Mouse (Mus musculus) testis, adult 2 months (tissue): ENCODE measurements around the gene Mboat7. TPM values are rescaled to one million over a fixed set of nuclear protein-coding genes. Genes with fewer than 3 reads are reported as not detected.

ENCODE experiments used
- H3K27ac ChIP-seq: fragments of 200-500 bp; 2 replicates; pipeline ENCODE4 v1.5.1; 2012; ENCODE audit warnings: low read depth, low read length; ENCODE audit not compliant: control insufficient read depth, insufficient read depth
- H3K27me3 ChIP-seq: fragments of 200-500 bp; 2 replicates; pipeline ENCODE4 v1.6.1; 2012; ENCODE audit warnings: mild to moderate bottlenecking, low read length, moderate library complexity; ENCODE audit not compliant: control insufficient read depth, insufficient read depth
- H3K36me3 ChIP-seq: fragments of 200-500 bp; 2 replicates; pipeline ENCODE4 v1.6.1; 2012; ENCODE audit warnings: mild to moderate bottlenecking, low read length; ENCODE audit not compliant: control insufficient read depth, insufficient read depth
- H3K4me1 ChIP-seq: fragments of 200-500 bp; 2 replicates; pipeline ENCODE4 v1.6.1; 2012; ENCODE audit warnings: low read length; ENCODE audit not compliant: control insufficient read depth, insufficient read depth
- H3K4me3 ChIP-seq: fragments of 200-500 bp; 2 replicates; pipeline ENCODE4 v1.5.1; 2012; ENCODE audit warnings: low read depth, mild to moderate bottlenecking, low read length, moderate library complexity, mixed read lengths; ENCODE audit not compliant: control insufficient read depth
- CTCF ChIP-seq: fragments of 200-500 bp; IDR thresholded peaks from 2 replicates; pipeline ENCODE4 v1.5.1; 2012; ENCODE audit warnings: low read depth, mild to moderate bottlenecking, inconsistent platforms, low read length, moderate library complexity; ENCODE audit not compliant: control insufficient read depth, insufficient read depth, insufficient replicate concordance
- POLR2A ChIP-seq: fragments of 200-500 bp; IDR thresholded peaks from 2 replicates; pipeline ENCODE4 v1.6.1; 2012; ENCODE audit warnings: low read depth, mild to moderate bottlenecking, inconsistent platforms, low read length, moderate library complexity; ENCODE audit not compliant: control insufficient read depth
- polyA plus RNA-seq: library from polyadenylated mRNA; depleted of rRNA; stranded (reverse); fragments of >200 nt; gene quantifications from 2 replicates; pipeline ENCODE4 v1.2.3, GENCODE M21; 2012

Gene Mboat7
- polyA plus RNA-seq, 1 experiment, result 14.9 TPM

DNA sequence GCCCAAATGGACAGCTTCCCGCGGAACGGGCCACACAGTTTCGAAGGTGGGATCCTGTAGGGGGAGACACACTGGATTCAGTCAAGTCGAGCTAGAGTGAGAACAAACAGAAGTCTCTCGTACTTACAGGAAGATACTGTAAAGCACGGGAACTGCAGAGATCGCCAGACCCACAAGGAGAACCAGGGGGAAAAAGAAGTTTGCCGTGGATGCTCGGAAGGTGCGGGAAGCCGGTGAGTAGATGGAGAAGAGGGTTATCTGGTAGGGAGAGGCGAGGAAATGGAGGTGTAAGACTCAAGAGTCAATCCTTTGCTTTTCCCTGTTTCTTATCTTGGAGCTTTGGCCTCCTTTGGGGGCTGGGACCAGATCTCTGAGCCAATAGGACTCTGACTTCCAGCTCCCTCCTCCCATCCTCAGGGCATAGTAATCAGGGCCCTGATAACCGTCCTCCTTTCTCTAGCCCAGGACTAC is 26.4 kb downstream of the Mboat7 start:
- Histone ChIP-seq H3K36me3 (no peaks in the 10 kb centered on the region), H3K27me3 (no peaks in the 10 kb centered on the region), H3K4me3 (peak overlapping the region; percentile 6), H3K27ac (no peak overlapping the region), H3K4me1 (peaks cover 21% of the 10 kb centered on the region)
- no peak for TF ChIP-seq POLR2A
- no peak for TF ChIP-seq CTCF

DNA sequence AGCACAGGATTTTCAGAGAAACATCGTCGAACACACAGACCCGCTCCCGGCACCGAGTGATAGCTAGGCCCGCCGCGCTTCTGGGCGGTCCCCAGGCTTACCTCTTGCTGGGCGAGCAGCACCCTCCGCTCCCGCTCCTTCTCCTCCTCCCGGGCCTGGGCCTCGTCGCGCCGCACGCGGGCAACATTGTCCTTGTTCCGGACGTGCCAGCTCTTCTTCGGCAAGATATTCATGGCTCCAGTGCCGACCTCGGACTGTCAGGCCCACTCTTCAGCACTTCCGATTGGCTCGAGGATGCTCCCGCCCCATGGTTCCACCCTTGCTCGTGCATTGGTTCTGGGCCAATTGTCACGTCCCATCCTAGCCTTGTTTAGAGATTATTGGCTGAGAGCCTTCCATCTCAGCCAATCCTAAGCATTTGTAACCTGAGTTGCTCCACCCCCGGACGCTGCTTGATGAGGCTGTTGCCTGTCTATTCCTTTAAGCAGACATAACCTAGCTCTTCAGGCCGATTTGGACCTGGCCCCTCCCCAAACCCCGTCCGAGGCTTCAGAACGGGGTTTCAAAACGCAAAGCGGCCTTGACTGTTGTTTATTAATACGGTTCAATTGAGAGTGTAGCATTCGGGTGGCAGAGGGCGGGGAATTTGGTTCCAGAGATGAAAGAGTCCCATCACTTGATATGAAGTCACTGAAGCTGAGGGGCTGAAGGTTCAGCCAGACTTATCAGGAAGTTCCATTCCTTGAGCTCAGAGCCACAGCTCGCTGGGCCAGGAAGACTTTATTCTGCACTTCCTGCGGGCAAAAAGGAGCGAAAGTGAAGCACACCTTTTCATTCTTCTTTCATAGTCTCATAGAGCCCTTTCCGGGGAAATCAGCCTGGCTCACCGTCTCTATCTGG is 27.9 kb downstream of the Mboat7 start, which contains the start of gene Leng1:
Leng1 (minus strand) TSS at position 626 of the 900 bp plus-strand sequence.
- peak within 1 kb of the TSS; percentile 94 for H3K4me3 ChIP-seq
- TF ChIP-seq CTCF (no peak), POLR2A (peak; percentile 82)
- H3K36me3 ChIP-seq, result no peaks in the 10 kb centered on the region; the same call in 1 of the 2 replicates
- H3K27me3 ChIP-seq, result no peaks in the 10 kb centered on the region
- peak within 1 kb of the TSS; percentile 81 for H3K27ac ChIP-seq
- H3K4me1 ChIP-seq, result peaks cover 13% of the 10 kb centered on the region

DNA sequence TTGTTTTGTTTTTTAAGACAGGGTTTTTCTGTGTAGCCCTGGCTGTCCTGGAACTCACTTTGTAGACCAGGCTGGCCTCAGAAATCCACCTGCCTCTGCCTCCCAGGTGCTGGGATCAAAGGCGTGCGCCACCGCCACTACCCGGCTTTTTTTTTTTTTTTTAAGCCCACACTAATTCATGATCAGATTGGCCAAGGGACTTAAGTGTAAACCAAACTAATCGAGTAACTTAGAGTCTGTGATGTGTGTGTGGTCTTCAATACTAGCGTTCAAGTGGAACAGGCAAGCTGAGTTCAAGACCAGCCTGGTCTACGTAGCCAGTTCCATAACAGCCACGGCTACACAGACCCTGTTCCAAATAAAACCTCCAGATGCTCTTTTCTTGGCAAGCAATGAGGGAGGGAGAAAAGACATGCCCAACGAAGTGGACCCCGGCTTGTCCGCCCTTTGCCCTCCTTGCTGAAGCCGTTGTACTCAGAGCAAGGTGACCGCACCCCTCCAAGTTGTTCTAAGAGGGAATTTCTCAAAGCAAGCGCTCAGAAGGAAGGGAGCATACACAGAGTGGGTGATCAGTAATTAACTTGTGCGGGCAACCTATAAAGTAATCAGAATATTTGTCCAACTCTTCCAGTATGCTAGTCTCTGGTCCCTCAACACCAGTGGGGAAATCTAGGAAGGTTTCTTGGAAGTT is 28.7 kb downstream of the Mboat7 start:
- peaks cover 13% of the 10 kb centered on the region for H3K4me1 ChIP-seq
- no peak for TF ChIP-seq CTCF
- no peak for TF ChIP-seq POLR2A
- H3K27me3 ChIP-seq, result no peaks in the 10 kb centered on the region
- H3K27ac ChIP-seq, result peak overlapping the region; percentile 59
- peaks cover 2% of the 10 kb centered on the region for H3K36me3 ChIP-seq
- H3K4me3 ChIP-seq, result peak overlapping the region; percentile 94

DNA sequence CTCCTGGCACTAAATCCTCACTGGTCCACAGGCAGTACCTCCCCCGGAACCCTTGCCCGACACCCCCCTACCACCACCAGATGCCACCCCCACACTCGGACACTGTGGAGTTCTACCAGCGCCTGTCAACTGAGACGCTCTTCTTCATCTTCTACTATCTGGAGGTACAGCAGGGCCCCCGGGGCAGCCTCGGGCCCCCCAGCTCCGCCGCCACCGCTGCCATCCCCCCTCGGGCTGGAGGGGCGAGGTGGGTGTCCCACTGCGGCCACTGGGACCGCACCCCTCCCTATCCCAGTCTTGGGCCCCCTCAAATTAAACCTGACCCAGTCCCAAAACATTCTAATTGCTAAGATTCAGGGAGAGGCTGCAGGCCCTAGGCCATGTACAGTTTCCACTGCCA is 34.7 kb downstream of the Mboat7 start:
- Histone ChIP-seq H3K4me1 (no peaks in the 10 kb centered on the region; the same call in 1 of the 2 replicates), H3K36me3 (peaks cover 5% of the 10 kb centered on the region), H3K27me3 (no peaks in the 10 kb centered on the region), H3K4me3 (no peak overlapping the region), H3K27ac (no peak overlapping the region)
- TF ChIP-seq CTCF (no peak), POLR2A (no peak)

DNA sequence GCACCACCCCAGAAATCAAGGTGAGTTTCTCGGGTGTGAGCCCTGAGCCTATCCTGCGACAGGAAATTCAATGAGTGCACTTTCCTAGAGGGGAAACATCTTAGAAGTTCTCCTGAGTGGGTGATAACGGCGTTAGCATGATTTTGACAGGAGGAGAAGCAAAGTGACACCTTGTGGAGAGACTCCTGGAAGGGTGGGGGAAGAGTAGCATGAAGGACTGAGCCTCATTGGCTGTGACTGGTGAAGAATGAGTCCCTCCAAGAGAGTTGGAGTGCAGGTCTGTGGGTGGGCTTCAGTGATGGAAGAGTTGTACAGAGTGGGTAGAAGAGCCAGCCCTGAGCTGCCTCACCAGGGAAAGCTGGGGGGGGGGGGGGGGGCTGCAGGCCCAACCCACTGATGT is 36.4 kb downstream of the Mboat7 start:
- Histone ChIP-seq H3K27me3 (no peaks in the 10 kb centered on the region), H3K4me1 (no peaks in the 10 kb centered on the region), H3K27ac (no peak overlapping the region), H3K4me3 (no peak overlapping the region), H3K36me3 (peaks cover 5% of the 10 kb centered on the region)
- TF ChIP-seq POLR2A, result no peak

DNA sequence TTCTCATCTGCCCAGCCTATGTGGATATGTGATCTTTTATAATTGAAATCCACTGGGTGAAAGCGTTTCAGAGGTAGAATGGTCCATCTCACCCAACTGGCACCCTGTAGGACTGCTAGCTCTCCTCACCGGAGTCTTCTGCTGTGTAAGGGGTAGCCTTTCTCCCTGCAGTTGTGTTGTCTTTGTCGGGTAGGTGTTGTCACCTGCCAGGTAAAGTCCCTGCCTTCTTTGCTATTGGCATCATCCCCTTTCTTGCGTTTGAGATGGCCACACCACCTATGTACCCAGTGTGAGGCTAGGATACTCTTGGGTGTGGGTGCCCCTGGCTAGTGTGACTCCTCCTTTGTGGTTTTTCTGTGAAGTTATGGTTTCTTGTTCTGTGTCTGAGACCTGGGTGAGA is 46.7 kb downstream of the Mboat7 start:
- peaks cover 10% of the 10 kb centered on the region for H3K4me1 ChIP-seq
- TF ChIP-seq CTCF, result no peak
- no peak for TF ChIP-seq POLR2A
- no peaks in the 10 kb centered on the region; the same call in 1 of the 2 replicates for H3K36me3 ChIP-seq
- H3K27me3 ChIP-seq, result no peaks in the 10 kb centered on the region
- H3K4me3 ChIP-seq, result peak overlapping the region; percentile 99
- no peak overlapping the region for H3K27ac ChIP-seq

DNA sequence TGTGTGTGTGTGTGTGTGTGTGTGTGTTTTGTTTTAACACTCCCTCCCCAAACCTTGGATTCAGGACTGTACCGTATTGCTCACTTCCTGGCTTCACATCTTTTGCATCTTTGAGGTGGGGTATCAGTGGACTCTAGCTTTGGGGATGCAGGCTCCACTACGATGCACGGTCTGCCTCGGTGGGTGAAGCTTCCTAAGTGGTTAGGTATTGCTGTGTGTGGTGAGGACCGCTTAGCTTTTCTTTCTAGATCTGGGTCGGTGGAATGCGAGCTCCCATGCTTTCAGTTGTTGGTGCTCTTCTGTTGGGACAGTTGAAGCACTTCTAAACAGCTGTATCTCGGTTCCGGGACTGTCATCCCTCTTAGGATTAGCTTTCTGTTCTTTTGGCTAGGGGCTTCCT is 47.1 kb downstream of the Mboat7 start:
- TF ChIP-seq CTCF (no peak), POLR2A (no peak)
- Histone ChIP-seq H3K27ac (peak overlapping the region; percentile 98), H3K27me3 (no peaks in the 10 kb centered on the region), H3K4me1 (peaks cover 10% of the 10 kb centered on the region), H3K4me3 (peak overlapping the region; percentile 99), H3K36me3 (no peaks in the 10 kb centered on the region; the same call in 1 of the 2 replicates)
